Mouse (Mus musculus) left cerebral cortex, postnatal 10 days (tissue): ENCODE results near the gene Flad1. TPM values are rescaled to one million over a fixed set of nuclear protein-coding genes. Genes with fewer than 3 reads are reported as not detected.
A peak's percentile ranks its signal among the peaks of the same experiment; 100 is the strongest.
"Not testable (repeated sequence)": the region's sequence is repeated elsewhere in the genome, so short reads cannot be mapped to it uniquely, and the experiment has no call there.

Source experiments
- DNase-seq, 2 experiments: peaks; one replicate each; pipeline ENCODE4 v3.0.0; 2021 to 2022; ENCODE audit warnings: low spot score in 2 of 2, mixed read lengths in 1 of 2; ENCODE audit errors: extremely low spot score in 1 of 2
- intact Hi-C: fragments of 180-260 bp; cut with DNase I; formaldehyde crosslinking; loops from one replicate; pipeline ENCODE4 v1.15.1; 2025
- total RNA-seq, 2 experiments: library from RNA; stranded (reverse); gene quantifications; 2 replicates each; pipeline ENCODE4 v1.2.3; 2021

The Flad1 gene
- total RNA-seq, 2 experiments from 2014 or later, result 31.9 to 32.7 TPM

DNA sequence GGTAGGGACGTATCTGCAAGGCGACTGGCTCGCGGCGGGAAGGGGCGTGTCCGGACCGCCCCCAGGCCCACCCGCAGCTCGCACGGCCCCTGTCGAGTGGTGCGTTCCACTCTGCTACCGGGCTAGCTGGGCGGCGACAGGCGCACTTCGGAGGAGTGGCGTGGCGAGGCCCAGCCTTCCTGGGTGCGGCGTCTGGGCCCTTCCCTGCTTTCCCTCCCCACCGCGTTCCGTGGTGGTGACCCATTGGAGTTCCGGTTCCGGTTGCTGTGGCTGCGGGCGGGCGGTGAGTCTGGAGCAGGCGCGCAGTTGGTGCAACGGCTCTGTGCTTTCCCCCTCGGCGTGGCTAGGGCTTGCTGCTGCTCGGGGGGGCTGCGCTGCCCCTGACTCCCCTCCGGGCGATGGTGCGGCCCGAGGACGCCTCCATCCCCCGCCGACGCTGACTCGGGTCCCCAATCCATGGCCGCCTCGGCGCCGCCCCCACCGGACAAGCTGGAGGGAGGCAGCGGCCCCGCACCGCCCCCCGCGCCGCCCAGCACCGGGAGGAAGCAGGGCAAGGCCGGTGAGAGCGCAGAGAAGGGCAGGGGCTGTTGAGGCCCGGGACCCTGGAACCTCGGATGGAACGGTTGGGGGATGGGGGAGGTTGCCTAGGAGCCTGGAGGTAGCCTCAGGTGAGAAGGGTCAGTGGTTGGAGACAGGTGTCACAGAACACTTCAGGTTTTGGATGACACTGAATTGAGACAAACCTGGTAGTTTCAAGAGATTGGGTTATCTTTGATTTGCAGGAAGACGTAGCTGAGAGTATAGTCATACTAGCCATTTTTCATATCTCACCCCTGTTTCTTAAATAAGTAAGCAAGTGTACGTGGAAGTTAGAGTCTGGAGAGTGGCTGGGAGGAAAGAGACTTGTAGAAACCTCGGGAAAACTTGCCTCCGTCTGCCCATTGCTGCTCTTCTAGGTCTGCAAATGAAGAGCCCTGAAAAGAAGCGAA, 18.8 kb upstream of the Flad1 start, which contains the start of gene Pygo2:
Gene Pygo2 (plus strand): TSS at position 44 of the 989 bp plus-strand sequence.
- intact Hi-C loops, result no loop called here
- peak; percentile 95 to 98 for DNase-seq

- intact Hi-C loops, result not testable (repeated sequence)
- peak in 1 of 2 experiments; percentile 9 for DNase-seq
These were observed 17.4 kb upstream of the Flad1 start for GRCm38 (mm10) chr3:89429021-89429420.

DNA sequence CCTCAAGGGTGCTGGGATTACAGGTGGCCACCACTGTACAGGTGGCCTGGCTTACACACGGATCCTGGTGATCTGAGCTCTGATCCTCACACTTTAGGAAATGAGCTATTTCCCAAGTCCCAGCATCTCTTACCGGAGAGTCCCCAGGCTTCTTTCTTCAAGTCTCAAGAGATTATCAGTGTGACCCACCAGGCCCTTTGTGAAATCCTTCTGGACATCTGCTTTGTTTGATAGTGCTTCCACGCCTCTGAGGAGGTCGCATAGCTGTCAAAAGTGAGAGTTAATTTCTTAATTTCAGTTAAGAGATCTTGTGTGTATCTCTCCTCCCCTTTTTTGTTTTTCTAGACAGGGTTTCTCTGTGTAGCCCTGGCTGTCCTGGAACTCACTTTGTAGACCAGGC, 14.2 kb upstream of the Flad1 start:
- DNase-seq, result no peak
- intact Hi-C loops, result no loop called here

DNA sequence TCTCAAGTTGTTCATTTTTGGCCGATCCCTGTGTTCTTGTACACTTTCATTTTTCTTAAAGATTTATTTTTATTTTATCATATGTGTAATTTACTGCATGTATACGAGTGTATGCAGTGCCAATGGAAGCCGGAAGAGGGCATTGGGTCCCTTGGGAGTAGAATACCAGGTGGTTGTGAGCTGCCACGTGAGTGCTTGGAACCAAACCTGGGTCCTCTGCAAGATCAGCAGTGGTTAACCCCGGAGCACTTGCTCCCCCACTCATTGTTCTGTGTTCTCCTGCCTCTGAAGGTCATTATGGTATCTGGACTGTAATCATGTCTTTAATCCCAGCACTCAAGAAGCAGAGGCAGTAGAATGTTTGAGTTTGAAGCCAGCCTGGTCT, 13.5 kb upstream of the Flad1 start:
- intact Hi-C loops, result no loop called here
- no peak for DNase-seq

GRCm38 (mm10) chr3:89424416-89425140, 12.9 kb upstream of the Flad1 start:
- no peak for DNase-seq
- intact Hi-C loops, result no loop called here

- intact Hi-C loops, result no loop called here
- no peak for DNase-seq
These were observed 11.0 kb upstream of the Flad1 start for GRCm38 (mm10) chr3:89422556-89423205.

DNA sequence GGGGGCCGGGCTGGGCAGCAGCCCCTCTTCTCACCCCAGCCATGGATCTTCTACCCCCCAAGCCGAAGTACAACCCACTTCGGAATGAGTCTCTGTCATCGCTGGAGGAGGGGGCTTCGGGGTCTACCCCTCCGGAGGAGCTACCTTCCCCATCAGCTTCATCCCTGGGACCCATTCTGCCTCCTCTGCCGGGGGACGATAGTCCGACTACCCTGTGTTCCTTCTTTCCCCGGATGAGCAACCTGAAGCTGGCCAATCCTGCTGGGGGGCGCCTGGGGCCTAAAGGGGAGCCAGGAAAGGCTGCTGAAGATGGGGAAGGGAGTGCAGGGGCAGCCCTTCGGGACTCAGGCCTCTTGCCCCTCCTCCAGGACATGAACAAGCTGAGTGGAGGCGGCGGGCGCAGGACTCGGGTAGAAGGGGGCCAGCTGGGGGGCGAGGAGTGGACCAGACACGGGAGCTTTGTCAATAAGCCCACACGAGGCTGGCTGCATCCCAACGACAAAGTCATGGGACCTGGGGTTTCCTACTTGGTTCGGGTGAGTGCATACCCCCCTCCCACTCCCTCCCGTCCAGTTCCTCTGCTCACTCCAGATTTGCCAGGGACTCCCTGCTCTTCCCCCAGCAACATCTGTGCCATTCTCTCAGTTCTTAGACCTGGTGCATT, 10.3 kb upstream of the Flad1 start:
- intact Hi-C loops, result no loop called here
- DNase-seq, result peak in 1 of 2 experiments; percentile 66

- intact Hi-C loops, result no loop called here
- peak; percentile 66 to 90 for DNase-seq
These were observed 9.5 kb upstream of the Flad1 start for GRCm38 (mm10) chr3:89421002-89421774.

GRCm38 (mm10) chr3:89420421-89420820, 8.8 kb upstream of the Flad1 start:
- intact Hi-C loops, result no loop called here
- no peak for DNase-seq

DNA sequence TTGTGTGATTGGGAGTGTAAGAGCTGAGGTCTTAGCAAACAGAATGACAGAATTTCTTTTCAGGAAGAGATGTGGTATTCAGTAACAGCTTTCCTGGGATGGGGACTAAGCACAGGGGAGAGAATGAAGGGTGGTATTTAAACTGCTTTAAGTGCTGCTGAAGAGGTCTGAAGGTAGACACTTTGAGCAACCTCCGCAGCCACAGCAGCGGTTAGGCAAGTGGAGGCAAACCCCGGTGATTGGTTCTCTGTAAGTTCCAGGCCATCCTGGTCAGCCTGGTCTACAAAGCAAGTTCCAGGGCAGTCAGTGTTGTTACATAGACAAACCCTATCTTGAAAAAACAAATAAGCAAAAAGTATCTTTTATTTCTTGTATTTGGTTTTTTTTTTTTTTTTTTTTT, 8.3 kb upstream of the Flad1 start:
- intact Hi-C loops, result no loop called here
- DNase-seq, result no peak

DNA sequence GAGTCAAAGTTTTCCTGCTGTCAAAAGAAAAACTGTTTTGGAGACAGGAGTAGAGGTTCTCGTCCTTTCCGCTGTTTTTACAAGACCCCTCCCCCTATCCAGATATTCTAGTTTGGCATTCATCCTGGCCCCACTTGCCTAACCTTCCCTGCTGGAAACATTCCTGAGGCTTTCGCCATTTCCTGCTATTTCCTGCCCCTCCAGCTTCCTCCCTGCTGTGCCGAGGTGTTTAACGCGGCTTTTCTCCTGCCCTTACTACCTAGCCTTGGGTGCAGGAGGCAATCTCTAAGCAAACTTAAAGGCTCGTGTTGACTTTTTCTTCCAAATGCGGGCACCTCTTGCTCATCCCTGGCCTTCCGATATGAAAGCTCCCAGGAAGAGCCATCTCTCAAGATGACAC, 7.9 kb upstream of the Flad1 start:
- intact Hi-C loops, result no loop called here
- peak in 1 of 2 experiments; percentile 81 for DNase-seq

DNA sequence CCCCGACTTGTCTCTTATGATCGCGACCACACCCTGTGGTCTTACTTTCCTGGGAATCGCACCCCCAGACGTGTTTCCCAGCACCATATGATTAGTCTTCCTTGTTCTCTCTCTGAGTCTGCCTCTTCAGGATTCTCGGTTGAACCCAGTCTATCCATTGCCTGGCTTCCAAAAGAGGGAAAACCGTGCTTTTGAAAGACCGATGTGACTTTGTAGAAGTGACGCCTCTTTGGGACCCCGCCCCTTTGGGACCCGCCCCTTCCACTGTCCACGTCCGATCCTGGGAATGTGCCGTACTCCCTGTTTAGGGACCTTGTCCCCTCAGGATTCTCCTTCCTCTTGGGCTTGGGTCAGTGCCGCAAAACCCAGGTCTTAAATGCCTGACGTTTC, 7.2 kb upstream of the Flad1 start:
- peak in 1 of 2 experiments; percentile 89 for DNase-seq
- intact Hi-C loops, result no loop called here

GRCm38 (mm10) chr3:89418170-89418860, 6.6 kb upstream of the Flad1 start, which contains the start of the genes Cks1b and Shc1:
TSS of gene Cks1b (minus strand) at chr3:89418383.
TSS of gene Shc1 (plus strand) at chr3:89418443.
- DNase-seq, result peak; percentile 93 to 98
- intact Hi-C loops, result no loop called here

DNA sequence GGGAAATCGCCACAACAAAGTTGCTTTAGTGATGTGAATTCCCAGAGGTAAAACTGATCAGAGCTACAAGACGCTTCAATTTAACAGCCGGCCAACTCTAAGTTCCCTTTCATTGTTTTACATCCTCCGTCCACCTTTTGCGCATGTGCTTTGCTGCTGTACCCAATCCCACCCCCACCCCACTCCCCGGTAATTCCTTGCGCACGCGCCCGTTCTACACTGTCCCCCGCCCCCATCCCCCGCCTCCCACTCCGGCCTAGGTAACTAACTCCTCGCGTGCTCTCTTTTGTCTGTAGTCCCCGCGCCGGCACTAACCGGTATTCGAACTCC, 6.1 kb upstream of the Flad1 start:
- intact Hi-C loops, result no loop called here
- peak in 1 of 2 experiments; percentile 49 for DNase-seq

GRCm38 (mm10) chr3:89417131-89417530, 5.5 kb upstream of the Flad1 start:
- intact Hi-C loops, result no loop called here
- no peak for DNase-seq

DNA sequence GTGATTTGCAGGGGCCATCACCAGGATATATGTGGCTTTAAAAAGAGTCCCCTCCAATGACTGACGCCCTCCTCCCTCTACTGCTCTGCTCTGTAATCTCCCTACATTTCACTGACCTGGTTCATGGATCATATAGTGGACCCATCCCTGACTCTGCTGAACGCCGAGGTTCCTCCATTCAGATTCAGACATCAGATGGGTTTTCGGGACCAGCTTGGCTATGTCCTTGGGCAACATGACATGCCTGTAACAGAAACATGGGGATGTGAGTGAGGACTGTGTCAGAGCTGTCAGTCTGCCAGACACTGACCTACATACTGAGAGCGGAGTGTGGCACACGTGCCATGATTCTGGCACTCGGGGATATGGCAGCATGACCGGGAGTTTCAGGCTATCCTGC, 4.5 kb upstream of the Flad1 start:
- DNase-seq, result no peak

GRCm38 (mm10) chr3:89410864-89411263, 806 bp downstream of the Flad1 start:
- intact Hi-C loops, result no loop called here
- no peak for DNase-seq

More for the DNA sequence above, 4.5 kb upstream of the Flad1 start:
- intact Hi-C loops, result no loop called here

DNA sequence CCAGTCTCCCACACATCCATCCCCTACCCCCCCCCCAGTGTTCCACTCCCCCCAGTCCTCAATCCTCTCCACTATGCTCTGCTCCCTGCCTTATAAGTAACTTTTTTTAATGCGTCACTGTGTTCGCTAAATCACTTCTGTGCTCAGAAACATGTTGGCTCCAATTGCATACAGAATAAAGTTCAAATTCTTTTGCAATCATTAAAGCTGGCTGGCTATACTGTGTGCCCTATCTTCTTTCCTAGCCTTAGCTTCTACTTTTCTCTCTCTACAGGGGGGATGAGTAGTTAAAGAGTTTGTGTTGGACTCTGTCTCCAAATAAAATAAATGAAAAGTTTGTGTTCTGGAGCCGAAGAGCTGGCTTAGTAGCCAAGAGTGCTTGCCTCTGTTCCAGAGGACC, 2.0 kb downstream of the Flad1 start:
- no peak for DNase-seq
- intact Hi-C loops, result no loop called here
